Mouse (Mus musculus) olfactory bulb, adult 2 months (tissue): ENCODE data around the gene Traip. TPM values are rescaled to one million over a fixed set of nuclear protein-coding genes. Genes with fewer than 3 reads are reported as not detected.

ENCODE experiments used
- H3K27ac ChIP-seq: fragments of 200-500 bp; 2 replicates; pipeline ENCODE4 v1.5.1; 2012; ENCODE audit warnings: low read depth, low read length; ENCODE audit not compliant: insufficient read depth
- H3K4me1 ChIP-seq: fragments of 200-500 bp; 2 replicates; pipeline ENCODE4 v1.6.1; 2012; ENCODE audit warnings: low read length; ENCODE audit not compliant: control insufficient read depth, insufficient read depth
- H3K4me3 ChIP-seq: fragments of 200-500 bp; 2 replicates; pipeline ENCODE4 v1.5.1; 2012; ENCODE audit warnings: mild to moderate bottlenecking, low read depth, low read length, moderate library complexity; ENCODE audit not compliant: insufficient read depth
- CTCF ChIP-seq: fragments of 200-500 bp; IDR thresholded peaks from 2 replicates; pipeline ENCODE4 v1.5.1; 2012; ENCODE audit warnings: low read depth, mild to moderate bottlenecking, low read length, moderate library complexity; ENCODE audit not compliant: insufficient read depth
- POLR2A ChIP-seq: fragments of 200-500 bp; IDR thresholded peaks from 2 replicates; pipeline ENCODE4 v1.6.1; 2012; ENCODE audit warnings: mild to moderate bottlenecking, low read depth, low read length, moderate library complexity; ENCODE audit not compliant: insufficient read depth
- WGBS: fragments of 180-500 bp; shearing (Covaris S2); methylation state at CpG from one replicate; pipeline ENCODE4 v1.1.7; 2018; 5-methylcytosine and 5-hydroxymethylcytosine counted together
- polyA plus RNA-seq: library from polyadenylated mRNA; stranded (reverse); fragments of >200 nt; gene quantifications from 2 replicates; pipeline ENCODE4 v1.2.4, GENCODE M21; 2012; ENCODE audit warnings: low replicate concordance; ENCODE audit not compliant: missing spikeins, insufficient read depth, insufficient read length

Gene Traip
- polyA plus RNA-seq, 1 experiment, result not detected

- H3K27ac ChIP-seq, result no peak overlapping the region
- WGBS, result 88% methylated on average over 15 of the region's 15 CpGs
- TF ChIP-seq POLR2A (no peak), CTCF (no peak)
- H3K4me3 ChIP-seq, result no peak overlapping the region
- H3K4me1 ChIP-seq, result peaks cover 26% of the 10 kb centered on the region
Measured at GRCm38 (mm10) chr9:107910025-107910769, 39.7 kb upstream of the Traip start.

- TF ChIP-seq CTCF (no peak), POLR2A (no peak)
- no peak overlapping the region for H3K27ac ChIP-seq
- 82% methylated on average over 16 of the region's 16 CpGs for WGBS
- H3K4me3 ChIP-seq, result no peak overlapping the region
- peaks cover 12% of the 10 kb centered on the region for H3K4me1 ChIP-seq
Measured at GRCm38 (mm10) chr9:107914764-107915420, 35.0 kb upstream of the Traip start.

- Histone ChIP-seq H3K4me1 (peaks cover 13% of the 10 kb centered on the region), H3K27ac (no peak overlapping the region), H3K4me3 (no peak overlapping the region)
- 28% methylated on average over 13 of the region's 13 CpGs for WGBS
- TF ChIP-seq CTCF (no peak), POLR2A (no peak)
Measured at GRCm38 (mm10) chr9:107917895-107918608, 31.9 kb upstream of the Traip start.

GRCm38 (mm10) chr9:107918884-107919283 lies 31.1 kb upstream of the Traip start:
- TF ChIP-seq CTCF (no peak), POLR2A (no peak)
- peaks cover 22% of the 10 kb centered on the region for H3K4me1 ChIP-seq
- WGBS, result 70% methylated on average over 6 of the region's 6 CpGs
- H3K4me3 ChIP-seq, result no peak overlapping the region
- no peak overlapping the region for H3K27ac ChIP-seq

GRCm38 (mm10) chr9:107919441-107919840 lies 30.5 kb upstream of the Traip start:
- Histone ChIP-seq H3K4me1 (peaks cover 27% of the 10 kb centered on the region), H3K27ac (no peak overlapping the region), H3K4me3 (no peak overlapping the region)
- WGBS, result 82% methylated on average over 5 of the region's 5 CpGs
- TF ChIP-seq CTCF (no peak), POLR2A (no peak)

- no peak for TF ChIP-seq POLR2A
- peak; percentile 28; the same call in 1 of the 2 replicates for TF ChIP-seq CTCF
- 32% methylated on average over 7 of the region's 7 CpGs for WGBS
- H3K27ac ChIP-seq, result peak overlapping the region; percentile 92; the same call in 1 of the 2 replicates
- H3K4me1 ChIP-seq, result peaks cover 45% of the 10 kb centered on the region
- H3K4me3 ChIP-seq, result no peak overlapping the region
Measured at GRCm38 (mm10) chr9:107923021-107923420, 26.9 kb upstream of the Traip start.

- Histone ChIP-seq H3K4me1 (peaks cover 48% of the 10 kb centered on the region), H3K4me3 (no peak overlapping the region), H3K27ac (peak overlapping the region; percentile 92)
- TF ChIP-seq POLR2A, result no peak
- whole genome bisulfite sequencing, result 9% methylated on average over 6 of the region's 6 CpGs
Measured at GRCm38 (mm10) chr9:107923956-107924355, 26.0 kb upstream of the Traip start.

GRCm38 (mm10) chr9:107925251-107925650 lies 24.7 kb upstream of the Traip start:
- no peak overlapping the region for H3K4me3 ChIP-seq
- H3K4me1 ChIP-seq, result peaks cover 48% of the 10 kb centered on the region
- H3K27ac ChIP-seq, result peak overlapping the region; percentile 92; the same call in 1 of the 2 replicates
- WGBS, result 30% methylated on average over 3 of the region's 3 CpGs
- TF ChIP-seq CTCF (no peak), POLR2A (no peak)

- 29% methylated on average over 9 of the region's 9 CpGs for WGBS
Measured at GRCm38 (mm10) chr9:107926920-107927420, 23.0 kb upstream of the Traip start.

More at GRCm38 (mm10) chr9:107926920-107927420, 23.0 kb upstream of the Traip start:
- no peak for TF ChIP-seq POLR2A
- TF ChIP-seq CTCF, result no peak
- peak overlapping the region; percentile 46; the same call in 1 of the 2 replicates for H3K27ac ChIP-seq
- no peak overlapping the region for H3K4me3 ChIP-seq
- peaks cover 61% of the 10 kb centered on the region for H3K4me1 ChIP-seq
